Mouse (Mus musculus): Measurements from ENCODE around the gene Tmem215. TPM values are rescaled to one million over a fixed set of nuclear protein-coding genes. Genes with fewer than 3 reads are reported as not detected.

Tmem215 gene
- polyA plus RNA-seq, 1 experiment from 2014 or later: 0.52 TPM

Other genes starting within 250 kb of the Tmem215 start
- gene Ddx58, start 232.4 kb upstream of the Tmem215 start, polyA plus RNA-seq (2014; fragmentation: Nextera tagmentation; extraction: Ambion mirVana): 5.3 and 5.8 TPM in 2 replicates
- 29.0 and 32.0 TPM in 2 replicates for gene Smim27, start 202.6 kb upstream of the Tmem215 start, polyA plus RNA-seq (2014; fragmentation: Nextera tagmentation; extraction: Ambion mirVana)
- gene Topors, start 202.3 kb upstream of the Tmem215 start, polyA plus RNA-seq (2014; fragmentation: Nextera tagmentation; extraction: Ambion mirVana): 34.5 and 35.5 TPM in 2 replicates
- gene Ndufb6, start 192.8 kb upstream of the Tmem215 start, polyA plus RNA-seq (2014; fragmentation: Nextera tagmentation; extraction: Ambion mirVana): 476 and 490 TPM in 2 replicates
- gene Aptx, start 231.0 kb downstream of the Tmem215 start, polyA plus RNA-seq (2014; fragmentation: Nextera tagmentation; extraction: Ambion mirVana): 26.4 and 28.0 TPM in 2 replicates
- gene Dnaja1, start 250.0 kb downstream of the Tmem215 start, polyA plus RNA-seq (2014; fragmentation: Nextera tagmentation; extraction: Ambion mirVana): 317 and 358 TPM in 2 replicates